Mouse (Mus musculus): ENCODE data around the gene Rnf152. TPM values are rescaled to one million over a fixed set of nuclear protein-coding genes. Genes with fewer than 3 reads are reported as not detected.

Gene Rnf152
- polyA plus RNA-seq (2012; rRNA removed) = 2.1 and 2.8 TPM in 2 replicates

DNA sequence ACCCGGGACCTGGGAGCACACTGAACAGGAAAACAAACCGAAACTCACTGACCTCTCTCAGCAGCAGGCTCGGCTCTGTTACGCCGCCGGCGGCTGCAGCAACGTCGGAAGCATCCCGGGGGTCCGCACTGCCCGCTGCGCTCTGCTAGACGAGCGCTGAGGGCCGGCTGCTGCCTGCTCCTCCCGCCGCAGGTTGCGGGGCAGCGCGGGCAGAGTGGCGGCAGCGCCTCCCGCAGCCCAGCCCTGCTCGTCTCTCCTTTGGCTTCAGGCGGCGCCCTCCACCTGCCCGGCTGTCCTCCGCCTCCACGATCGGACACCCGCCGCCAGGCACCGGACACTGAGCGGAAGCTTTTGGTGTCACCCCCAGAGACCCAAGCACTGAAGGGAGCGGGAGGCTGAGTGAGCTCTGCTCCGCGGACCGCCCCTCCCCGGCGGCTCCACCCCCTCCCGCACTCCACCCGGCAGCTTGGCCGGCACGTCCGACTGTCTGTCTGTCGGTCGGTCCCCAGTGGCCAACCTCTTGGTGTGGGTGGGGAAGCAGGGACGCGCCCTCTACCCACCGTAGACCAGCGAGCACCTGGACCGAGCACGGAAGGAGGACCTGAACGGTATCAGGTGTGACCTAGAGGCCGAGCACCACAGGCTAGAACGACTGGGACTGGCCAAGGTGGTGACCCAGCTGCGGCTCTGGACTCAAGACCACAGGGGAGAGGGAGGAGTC lies at the start of gene Rnf152:
Rnf152 (minus strand) TSS at position 420 of the 721 bp plus-strand sequence.

Data from colon, adult 2 months (tissue).